Mouse (Mus musculus): ENCODE measurements around the gene Ifi203. TPM values are rescaled to one million over a fixed set of nuclear protein-coding genes. Genes with fewer than 3 reads are reported as not detected.

Ifi203 gene
- total RNA-seq (2023), result 10 to 100 TPM; 40.2 to 41.3 TPM

GRCm38 (mm10) chr1:173941924-173942779 is at the start of gene Ifi203, which contains the start of gene Mndal:
Ifi203 (minus strand) TSS chr1:173942672.
Mndal (minus strand) TSS chr1:173942491.

GRCm38 (mm10) chr1:173982694-173983305 is 40.3 kb upstream of the Ifi203 start, which contains the start of gene Ifi202b:
Ifi202b (minus strand) TSS chr1:173982744.

GRCm38 (mm10) chr1:173912548-173913255 is 29.8 kb downstream of the Ifi203 start, which contains the start of gene Ifi211:
Ifi211 (minus strand) TSS chr1:173913046.

Other genes with a start within 250 kb of the Ifi203 start
- 10 to 100 TPM; 21.2 to 26.7 TPM for gene Ifi207, start 200.9 kb downstream of the Ifi203 start, total RNA-seq (2023)
- 10 to 100 TPM; 35.4 to 41.8 TPM for gene Ifi204, start 175.7 kb downstream of the Ifi203 start, total RNA-seq (2023)
- gene Ifi211, start 29.6 kb downstream of the Ifi203 start, total RNA-seq (2023), result 10 to 100 TPM; 16.2 to 20.9 TPM
- gene Mndal, start 181 bp downstream of the Ifi203 start, total RNA-seq (2023), result 10 to 100 TPM; 55.1 to 60.4 TPM
- gene Ifi202b, start 40.1 kb upstream of the Ifi203 start, total RNA-seq (2023), result not detected
- 10 to 100 TPM in 1 of 2 experiments, 1 to 10 TPM in 1; 6.6 to 10.1 TPM for gene Ifi205, start 89.1 kb upstream of the Ifi203 start, total RNA-seq (2023)
- gene Olfr433, start 98.0 kb upstream of the Ifi203 start, total RNA-seq (2023), result under 1 TPM in 1 of 2 experiments, not detected in 1; 0.33 TPM
- not detected for gene Olfr432, start 106.5 kb upstream of the Ifi203 start, total RNA-seq (2023)
- not detected for gene Olfr430, start 123.9 kb upstream of the Ifi203 start, total RNA-seq (2023)
- not detected for gene Olfr429, start 141.7 kb upstream of the Ifi203 start, total RNA-seq (2023)
- not detected for gene Olfr427, start 154.2 kb upstream of the Ifi203 start, total RNA-seq (2023)
- not detected for gene Olfr231, start 178.5 kb upstream of the Ifi203 start, total RNA-seq (2023)
- gene Olfr424, start 188.8 kb upstream of the Ifi203 start, total RNA-seq (2023), result not detected
- gene Olfr420, start 213.0 kb upstream of the Ifi203 start, total RNA-seq (2023), result not detected
- gene Spta1, start 230.1 kb upstream of the Ifi203 start, total RNA-seq (2023), result 10 to 100 TPM; 11.2 to 18.5 TPM